Mouse (Mus musculus): ENCODE measurements at regions not wholly inside any gene's neighbourhood (a gene's known extent, or its start where the extent isn't known, plus 50 kb on each side); places are given as distances from the start of the nearest gene placed in this dataset.
A peak's percentile ranks its signal among the peaks of the same experiment; 100 is the strongest.

DNA sequence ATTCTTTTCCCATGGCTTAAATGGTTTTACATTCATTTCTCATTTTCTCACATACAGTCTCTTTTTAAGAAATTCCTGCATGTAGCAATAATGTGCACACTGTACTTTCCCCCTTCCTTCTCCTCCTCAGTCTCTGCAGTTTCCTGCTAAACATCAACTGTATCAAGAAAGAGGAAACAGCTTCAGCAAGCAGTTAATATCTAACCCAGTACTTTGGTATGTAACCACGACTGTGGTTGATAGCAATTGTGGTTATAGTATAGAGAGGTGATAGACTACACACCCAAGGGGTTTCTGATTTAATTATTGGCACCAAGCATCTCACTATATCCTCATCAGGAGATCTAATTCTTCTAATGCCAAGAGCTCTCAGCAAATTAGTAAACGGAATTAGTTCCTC, 52.8 kb upstream of the Eci2 start:
- peak; percentile 34 for DNase-seq (ENCODE audit: low read depth)

DNA sequence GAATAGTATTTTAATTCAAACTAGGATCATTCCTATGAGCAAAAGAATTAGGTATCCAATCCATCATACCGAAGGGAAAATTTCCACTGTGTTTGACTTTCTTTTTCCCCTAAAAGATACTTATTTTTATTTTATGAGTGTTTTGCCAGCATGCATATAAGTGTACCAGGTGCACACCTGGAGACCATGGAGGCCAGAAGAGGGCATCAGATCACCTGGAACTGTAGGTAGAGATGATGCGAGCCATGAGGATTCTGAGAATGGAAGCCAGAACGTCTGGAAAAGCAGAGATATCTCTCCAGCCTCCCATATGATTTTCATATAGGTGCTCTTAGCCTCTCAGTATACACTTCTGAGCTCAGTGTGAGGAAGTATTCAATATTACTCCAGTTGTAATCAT, 58.5 kb upstream of the Eci2 start:
- DNase-seq (ENCODE audit: low read depth): no peak

DNA sequence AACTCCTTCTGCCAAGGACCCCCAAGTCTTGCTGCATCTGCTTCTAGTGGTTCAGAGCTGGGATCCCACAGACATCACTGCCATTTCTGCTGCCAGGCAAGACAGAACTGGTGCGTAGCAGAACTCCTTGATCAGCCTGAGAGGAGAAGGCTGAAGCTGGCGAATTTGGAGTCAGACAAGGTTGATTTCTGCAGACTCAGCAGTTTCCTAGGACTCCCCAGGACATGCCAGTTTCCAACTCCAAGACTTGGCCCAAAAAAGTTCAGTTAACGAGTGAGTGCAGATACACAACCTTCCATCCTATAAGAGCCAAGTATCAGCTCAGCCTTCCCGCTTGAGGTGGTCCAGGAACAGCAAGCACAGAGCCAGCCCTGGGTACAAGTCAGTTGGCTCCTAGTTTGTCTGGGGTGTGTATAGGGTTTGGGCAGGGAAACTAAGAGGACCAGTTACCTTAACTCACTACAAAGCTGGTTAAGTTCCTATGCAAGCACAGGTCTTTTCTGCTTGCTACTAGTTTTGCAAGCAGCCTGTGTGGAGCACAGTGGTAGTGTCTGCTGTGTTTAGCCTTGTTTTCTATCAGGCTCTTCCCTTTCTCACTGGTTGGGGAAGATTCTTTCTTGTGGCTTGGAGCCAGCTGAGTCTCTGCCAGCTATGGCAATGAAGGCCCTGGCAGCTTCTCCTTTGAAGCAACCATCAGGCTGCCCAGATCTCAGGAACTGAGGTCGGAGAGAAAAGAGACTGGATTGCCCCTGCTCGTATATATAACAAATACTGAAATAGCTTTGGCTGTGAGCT, 60.5 kb upstream of the Eci2 start:
- no peak for DNase-seq (ENCODE audit: low read depth)

DNA sequence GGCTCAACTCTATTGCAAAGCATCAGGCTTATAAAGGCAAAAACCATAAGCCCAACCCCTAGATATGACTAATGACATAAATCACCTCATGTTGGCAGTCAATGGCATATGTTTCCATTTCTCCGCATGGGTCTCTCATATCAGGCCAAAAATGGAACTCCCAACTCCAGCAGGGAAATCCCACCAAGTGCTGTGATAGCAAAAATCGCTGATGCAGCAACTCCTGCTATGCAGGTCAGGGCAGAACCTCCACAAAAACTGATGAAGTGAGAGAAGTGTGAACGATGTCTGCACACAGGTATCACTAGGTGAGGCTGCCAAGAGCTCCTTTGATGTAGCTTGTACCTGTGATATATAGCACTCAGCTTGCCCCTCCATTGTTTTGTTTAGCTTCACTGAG, 64.3 kb upstream of the Eci2 start:
- no peak for DNase-seq (ENCODE audit: low read depth)

DNA sequence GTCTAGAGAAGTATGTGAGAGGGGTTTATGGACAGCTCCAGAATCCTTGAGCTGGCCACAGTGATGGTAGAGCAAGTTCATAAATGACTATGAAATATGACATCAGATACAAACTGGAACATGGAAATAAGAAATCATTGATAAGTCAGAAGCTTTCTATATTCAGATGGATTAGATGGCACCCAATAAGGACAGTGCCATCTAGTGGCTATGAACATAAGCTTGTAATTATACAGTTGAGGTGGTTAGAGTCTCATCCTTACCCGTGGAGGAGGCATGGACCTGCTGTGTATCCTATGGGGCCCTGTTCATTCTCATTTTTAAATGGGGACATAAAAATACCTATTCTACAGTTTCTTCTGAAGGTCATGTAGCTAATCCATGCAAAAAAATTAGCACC, 92.9 kb upstream of the Eci2 start:
- peak; percentile 31 for DNase-seq (ENCODE audit: low read depth)

DNA sequence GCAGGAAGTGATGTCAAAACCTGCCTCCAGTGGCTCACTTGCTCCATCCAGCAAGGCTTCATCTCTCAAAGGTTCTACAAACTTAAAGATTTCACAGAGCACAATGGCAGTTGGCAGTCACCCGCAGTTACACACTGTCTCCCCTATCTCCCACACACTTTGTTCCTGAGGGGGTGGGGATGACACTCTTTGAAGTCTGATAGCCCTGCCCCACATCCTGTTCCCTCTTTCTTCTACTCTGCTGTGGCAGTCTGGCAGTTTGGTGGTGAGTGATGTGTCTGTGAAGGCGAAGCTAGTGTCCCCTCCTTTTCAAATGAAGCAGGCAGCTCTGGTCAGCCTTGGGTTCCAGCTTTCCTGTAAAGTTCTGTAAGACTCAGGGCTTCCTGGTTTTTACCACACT, 102.6 kb upstream of the Eci2 start:
- peak; percentile 13 for DNase-seq (ENCODE audit: low read depth)

DNA sequence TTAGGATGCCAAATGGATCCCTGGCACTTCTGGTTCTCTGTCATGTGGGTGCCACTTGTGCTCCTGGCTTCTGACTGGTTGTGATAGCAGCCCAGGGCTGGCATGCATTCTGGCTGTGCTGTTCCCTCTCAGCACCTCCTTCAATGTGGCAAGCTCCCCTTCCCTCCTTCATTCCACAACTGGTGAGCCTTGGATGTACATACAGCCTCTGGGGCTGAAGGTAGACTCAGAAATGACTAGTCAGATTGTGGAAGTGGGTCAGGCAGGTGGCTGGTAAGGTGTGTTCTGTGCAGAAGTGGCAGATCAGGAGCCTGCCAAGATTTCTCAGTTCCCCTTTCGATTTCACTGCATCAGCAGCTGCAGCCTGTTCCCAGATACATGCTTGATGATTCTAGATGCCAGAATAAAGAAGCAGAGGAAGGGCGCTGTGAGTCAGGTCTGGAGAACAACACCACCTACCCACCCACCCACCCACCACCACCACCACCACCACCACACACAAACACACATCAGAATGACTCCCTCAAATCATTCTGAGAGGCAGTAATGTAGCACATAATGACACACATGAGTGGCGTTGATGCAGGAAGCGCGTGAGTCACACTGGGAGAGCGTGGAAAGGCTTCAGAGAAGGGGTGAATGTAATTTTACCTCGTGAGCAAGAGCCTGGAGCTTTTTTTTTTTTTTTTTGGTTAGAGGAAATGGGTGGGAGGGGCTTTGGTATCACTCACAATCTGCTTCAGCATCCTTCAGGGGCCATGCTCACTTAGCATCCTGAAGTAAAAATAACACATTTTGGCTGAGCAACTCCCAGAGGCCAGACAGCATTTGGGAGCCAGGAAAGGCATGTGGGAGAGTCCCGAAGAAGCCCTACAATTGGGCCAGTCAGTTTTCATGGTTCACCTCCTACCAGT, 104.6 kb upstream of the Eci2 start:
- DNase-seq (ENCODE audit: low read depth): peak; percentile 20

DNA sequence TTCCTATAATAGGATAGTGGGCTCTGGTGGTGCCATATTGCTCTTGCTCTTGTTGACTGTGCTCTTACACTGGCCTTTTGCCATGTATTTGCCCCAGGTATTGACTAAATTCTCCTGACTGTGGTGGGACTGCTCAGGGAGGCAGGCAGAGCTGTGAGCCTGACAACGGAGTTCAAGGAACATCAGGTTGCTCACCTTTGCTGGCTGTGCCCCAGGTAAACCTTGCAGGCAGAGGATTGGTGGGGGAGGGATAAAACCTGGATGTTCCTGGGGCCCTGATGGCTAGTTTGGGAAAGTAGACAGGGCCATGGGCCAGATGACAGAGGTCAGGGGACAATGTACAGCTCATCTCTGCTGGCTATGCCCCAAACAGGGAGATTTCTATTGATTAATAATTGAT, 124.7 kb upstream of the Eci2 start:
- no peak for DNase-seq (ENCODE audit: low read depth)

DNA sequence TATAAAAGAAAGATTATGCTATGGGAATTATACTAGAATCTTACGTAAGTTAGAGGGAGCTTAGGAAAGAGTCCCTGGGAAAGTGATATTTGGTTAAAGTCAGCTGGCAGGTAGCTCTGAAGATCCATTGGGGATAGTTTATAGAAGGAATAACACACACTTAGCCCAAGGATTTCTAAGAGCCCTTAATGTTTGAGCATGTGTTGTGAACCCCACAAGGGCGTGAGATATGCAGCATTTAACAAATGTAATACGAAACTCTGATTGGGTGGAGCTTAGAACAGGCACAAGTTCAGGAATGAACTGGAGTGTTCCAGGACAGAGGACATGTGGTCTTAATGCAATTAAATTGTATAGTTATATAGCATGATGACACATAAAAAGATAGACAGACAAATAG, 132.6 kb upstream of the Eci2 start:
- no peak for DNase-seq (ENCODE audit: low read depth)

DNA sequence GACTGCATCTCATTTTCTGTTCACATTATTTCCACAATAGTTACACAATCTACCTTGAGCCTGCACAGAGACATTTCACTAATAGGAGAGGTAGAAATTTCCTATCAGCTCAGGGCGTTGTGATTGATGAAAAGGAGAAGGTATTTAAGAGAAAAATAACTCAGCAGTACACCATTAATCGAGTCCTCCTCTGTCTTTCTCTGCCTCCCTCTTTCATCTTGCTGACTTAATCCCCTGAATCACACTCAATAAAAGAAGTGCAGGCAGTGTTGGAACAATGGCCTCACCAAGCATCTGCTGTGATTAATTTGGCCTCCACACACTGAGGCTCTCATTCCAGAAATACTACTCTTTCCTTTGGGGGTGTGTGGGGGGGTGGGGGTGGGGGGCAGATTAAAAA, 133.9 kb upstream of the Eci2 start:
- no peak for DNase-seq (ENCODE audit: low read depth)

DNA sequence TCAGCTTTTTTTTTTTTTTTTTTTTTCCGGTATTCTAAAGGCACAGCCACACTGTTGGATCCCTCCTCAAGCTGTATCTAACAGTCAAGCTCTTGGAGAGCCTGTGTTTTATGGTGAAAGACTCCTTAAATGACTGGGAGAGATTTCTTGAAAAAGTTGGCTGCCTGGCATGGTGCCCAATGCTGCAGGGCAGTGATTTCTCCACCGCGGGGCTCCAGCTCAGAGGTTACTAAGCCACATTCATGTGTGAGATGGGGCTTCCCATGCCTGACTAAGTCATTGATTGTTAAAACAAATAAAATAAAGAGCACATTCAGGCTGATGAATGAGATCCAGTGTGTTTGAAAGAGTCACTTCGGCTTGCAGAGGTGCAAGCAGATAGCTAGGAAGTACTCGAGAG, 139.2 kb upstream of the Eci2 start:
- no peak for DNase-seq (ENCODE audit: low read depth)

DNA sequence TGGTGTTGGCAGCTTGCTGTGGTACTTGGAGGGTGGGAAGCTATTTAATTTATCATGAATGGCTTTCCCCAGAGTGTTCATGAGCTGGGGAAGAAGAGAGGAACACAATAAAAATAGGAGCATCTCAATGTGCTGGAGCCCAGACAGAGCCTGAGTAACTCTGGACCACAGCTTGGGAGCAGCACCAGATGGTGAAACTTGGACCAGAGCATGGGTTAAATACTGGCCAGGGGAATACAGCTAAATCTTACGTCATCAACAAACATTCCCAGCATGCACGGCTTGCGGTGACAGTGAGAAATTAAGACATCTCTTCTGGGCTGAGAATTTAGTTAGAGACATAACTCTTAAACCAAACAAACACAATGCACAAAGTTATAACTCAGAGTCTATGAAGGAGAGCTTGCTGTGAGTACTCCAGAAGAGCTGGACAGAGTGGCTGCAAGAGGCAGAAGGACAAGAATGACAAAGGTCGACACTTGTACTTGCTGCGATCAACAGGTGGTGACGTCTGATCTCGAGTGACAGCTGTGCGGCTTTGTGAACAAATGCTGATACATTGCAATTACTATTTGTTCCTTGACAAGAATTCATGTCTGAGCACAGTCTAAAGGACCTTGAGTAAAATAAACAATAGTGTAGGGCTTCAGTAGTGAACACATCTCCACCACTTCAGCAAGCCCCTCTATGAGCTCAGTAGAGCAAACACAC, 140.1 kb upstream of the Eci2 start:
- DNase-seq (ENCODE audit: low read depth): no peak

DNA sequence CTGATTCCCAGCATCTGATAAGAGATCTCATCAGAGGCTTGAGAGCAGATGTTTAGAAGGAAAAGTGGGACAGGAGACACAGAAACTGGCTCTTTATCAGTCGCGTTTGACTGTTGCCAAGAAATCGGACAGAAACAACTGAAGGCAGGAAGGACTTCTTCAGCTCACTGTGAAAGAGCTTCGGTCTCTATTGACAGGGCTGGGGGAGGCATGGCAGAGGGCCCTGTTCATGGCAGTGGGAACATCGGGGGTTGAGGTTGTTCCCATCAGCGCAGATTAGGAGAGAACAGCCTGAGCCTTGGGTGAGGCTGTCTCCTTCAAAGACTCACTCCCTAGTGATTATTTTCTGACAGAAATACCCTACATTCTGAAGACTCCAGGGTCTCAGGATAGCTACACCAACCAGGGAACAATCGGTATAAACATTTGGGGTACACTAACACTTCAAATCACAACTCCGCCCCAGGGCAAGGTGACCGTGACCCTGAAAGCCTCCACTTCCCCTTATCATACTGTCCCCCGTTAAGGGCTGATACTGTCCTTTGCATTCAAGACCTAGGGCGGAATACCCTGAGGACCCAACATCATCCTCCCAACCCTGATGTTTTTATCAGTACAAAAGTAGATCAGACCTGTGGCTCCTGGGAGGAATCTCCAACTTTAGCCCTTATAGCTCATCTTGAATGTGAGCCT, 144.8 kb upstream of the Eci2 start:
- DNase-seq (ENCODE audit: low read depth): no peak

DNA sequence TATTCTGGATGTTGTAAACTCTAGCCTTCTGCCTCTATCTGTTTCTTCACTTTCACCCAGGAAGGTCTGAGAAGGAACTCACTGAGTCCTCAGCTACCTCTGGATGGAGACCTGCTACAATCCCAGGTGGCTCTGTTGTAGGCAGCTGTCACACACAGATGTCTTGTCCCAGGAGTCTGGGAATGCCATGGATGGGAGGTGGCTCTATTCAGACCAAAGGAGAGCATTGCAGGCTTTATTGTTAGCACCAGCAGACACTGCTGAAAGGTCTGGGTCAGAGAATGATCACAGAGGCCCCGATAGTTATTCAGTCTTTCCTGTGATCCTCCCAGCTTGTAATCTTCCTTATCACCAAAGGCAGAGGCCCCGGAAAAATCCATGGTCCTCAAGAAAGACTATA, 146.6 kb upstream of the Eci2 start:
- no peak for DNase-seq (ENCODE audit: low read depth)

DNA sequence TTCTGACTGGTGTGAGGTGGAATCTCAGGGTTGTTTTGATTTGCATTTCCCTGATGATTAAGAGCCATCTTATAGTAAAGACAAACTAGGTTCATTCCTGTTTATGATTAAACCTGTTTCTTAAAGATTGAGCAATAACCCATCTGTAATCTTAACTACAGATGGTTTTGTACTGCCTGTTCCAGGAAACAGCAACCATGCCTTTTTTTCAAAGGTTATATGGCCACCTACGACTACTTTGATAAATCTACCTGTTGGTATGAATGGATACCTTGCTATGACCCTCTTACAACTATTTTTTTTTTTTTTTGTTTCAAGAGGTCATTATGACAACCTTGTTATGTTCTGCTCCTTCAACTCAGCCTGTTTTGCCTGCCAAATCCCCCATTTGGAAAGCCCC, 148.7 kb upstream of the Eci2 start:
- no peak for DNase-seq (ENCODE audit: low read depth)

DNA sequence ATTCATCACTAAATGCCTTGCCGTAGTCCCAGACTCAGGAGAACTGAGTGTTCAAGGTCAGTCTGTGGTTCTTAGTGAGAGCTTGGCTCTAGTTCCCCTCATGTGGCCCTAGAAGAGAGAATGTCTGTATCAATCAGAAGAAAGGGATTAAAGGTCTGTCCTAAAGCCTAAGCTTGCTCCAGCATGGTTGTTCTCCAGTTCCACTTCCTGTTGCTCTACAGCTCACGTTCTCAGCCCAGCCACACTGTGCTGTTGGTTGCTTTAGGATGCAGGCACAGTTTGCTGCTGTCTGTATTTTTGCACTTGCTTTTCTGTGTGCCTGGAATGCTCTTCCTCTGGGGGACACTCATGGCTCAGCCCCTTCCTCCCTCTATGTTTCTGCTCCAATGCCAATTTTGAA, 150.4 kb upstream of the Eci2 start:
- peak; percentile 4 for DNase-seq (ENCODE audit: low read depth)

DNA sequence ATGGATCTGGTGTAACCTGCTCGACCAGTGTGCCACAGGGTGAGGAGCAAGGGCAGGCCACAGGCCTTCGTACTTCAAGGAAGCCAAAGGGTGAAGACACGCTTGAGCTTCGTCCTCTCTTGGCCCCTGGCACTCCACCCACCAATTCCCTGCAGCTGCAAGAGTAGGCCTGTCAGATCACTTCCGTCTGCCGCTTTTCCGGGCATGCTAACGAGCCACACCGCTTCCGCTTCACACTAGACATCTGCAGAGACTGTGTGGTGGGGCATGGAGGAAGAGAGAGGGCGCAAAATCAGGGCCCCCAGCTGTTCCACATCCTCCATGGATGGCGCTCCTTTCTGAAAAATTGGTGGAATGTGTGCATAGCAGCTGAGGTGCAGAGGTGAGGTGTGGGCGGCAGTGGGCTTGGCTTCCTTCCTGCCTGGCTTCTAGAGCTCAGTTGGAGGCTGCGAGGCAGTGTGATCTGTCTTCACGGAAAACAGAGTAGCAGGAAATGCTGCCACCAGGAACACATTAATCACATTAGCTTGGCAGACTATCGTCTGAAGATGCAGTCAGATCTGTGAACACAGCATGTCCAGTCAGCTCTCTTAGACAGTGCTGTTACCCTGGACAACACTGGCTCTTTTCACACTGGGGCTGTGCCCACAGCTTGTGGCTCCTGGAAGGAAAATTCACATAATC, 162.3 kb upstream of the Eci2 start:
- DNase-seq (ENCODE audit: low read depth): peak; percentile 13

DNA sequence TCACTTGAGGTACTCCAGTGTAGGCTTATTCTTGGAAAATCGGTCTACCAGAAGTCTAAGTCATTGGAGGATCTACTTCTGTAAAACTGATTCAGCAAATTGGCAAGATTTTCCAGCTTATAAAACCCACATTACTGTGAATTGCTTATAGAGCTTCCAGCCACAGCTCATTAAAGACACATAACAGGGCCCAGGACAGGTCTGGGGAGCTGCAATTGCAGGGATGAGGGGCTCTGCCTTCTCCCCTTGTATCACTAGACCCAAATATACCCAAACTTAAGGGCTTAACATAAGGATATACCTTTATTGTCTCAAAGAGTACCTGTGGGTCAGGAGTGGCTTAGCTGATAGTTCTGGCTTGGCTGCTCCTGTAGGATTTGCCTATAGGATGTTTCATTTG, 175.2 kb upstream of the Eci2 start:
- DNase-seq (ENCODE audit: low read depth): no peak

DNA sequence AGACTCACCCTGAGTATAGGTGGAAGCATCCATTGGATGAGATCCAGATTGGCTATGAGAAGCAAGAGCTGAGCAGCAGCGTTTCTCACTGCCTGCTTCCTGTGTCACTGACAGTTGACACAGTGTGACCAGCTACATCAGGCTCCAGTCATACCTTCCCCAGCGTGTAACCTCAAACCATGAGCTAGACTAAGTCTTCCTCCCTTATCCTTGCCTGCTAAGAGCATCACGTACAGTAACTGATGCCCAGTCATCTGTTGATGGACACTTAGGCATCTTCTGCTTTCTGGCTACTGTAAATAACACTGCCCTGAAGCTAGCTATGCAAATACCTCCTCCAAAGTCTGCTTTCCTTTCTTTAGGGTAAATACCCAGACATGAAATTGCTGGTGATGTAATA, 181.4 kb upstream of the Eci2 start:
- peak; percentile 9 for DNase-seq (ENCODE audit: low read depth)

DNA sequence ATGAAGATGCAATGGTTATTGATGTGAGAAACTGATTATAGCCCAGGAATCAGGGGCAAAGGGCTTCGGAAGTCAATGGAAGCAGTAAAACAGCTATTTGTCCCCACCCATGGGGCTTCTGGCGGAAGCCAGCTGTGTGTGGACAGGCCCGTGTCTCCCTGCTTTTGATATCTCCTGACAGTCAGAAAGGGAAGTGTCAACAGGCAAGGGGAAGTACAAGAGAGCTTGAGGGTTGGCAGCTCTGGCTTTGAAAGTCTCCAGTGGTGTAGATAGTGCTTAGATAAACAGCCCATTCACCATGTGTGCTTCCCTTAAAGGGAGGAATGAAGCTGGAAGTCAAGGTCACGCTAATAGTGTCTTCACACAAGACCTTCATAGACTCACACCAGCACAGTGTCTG, 182.7 kb upstream of the Eci2 start:
- peak; percentile 76 for DNase-seq (ENCODE audit: low read depth)

DNA sequence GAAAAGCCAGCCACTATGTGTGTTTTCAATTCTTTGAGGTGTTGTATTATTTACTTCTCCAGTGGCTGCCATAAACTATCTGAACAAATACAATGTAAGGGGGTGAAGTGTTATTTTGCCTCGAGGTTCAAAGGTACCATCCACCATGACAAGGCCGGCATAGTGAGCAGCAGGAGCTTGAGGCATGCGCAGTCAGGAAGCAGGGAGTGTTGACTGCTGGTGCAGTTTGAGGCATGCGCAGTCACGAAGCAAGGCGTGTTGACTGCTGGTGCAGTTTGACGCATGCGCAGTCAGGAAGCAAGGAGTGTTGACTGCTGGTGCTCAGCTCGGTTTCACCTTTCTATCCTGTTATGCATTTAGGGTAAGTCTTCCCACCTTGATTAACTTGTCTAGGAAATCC, 184.9 kb upstream of the Eci2 start:
- DNase-seq (ENCODE audit: low read depth): no peak

DNA sequence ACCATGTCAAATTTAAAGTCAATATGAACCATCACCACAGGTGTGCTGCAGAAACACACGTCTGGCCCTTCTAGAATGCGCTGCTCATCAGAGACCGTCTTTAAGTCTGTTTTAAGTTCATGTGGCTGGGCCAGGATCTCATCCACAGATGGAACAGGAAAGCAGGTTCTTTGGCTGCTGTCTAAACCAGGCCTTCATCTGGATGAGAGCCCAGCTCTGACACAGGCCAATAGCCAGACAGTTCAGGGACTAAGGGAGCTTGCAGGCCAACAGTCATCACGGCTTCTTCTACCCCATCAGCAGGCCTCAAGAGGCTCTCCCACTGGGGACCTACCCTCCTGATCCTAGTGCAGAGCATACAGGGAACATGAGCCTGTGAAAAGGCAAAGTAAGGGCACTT, 185.4 kb upstream of the Eci2 start:
- no peak for DNase-seq (ENCODE audit: low read depth)
